Mouse (Mus musculus): Measurements from ENCODE around the gene Fam83d. TPM values are rescaled to one million over a fixed set of nuclear protein-coding genes. Genes with fewer than 3 reads are reported as not detected.
"Not testable (repeated sequence)": the region's sequence is repeated elsewhere in the genome, so short reads cannot be mapped to it uniquely, and the experiment has no call there.

Gene Fam83d
- total RNA-seq (2017): 1.9 to 2.2 TPM in 2 of 3 replicates, not detected in the other

- ATAC-seq (replicated peaks; ENCODE audit: insufficient number of reproducible peaks, low FRiP score, low TSS enrichment, poor library complexity, severe bottlenecking): peak; percentile 94
Observed at GRCm38 (mm10) chr2:158767742-158768339, at the start of gene Fam83d. Gene Fam83d, plus strand, starts transcription at chr2:158768093.

- peak; percentile 62 for ATAC-seq (replicated peaks; ENCODE audit: insufficient number of reproducible peaks, low FRiP score, low TSS enrichment, poor library complexity, severe bottlenecking)
Observed at GRCm38 (mm10) chr2:158718816-158719549, 48.9 kb upstream of the Fam83d start.

- no peak for ATAC-seq (replicated peaks; ENCODE audit: insufficient number of reproducible peaks, low FRiP score, low TSS enrichment, poor library complexity, severe bottlenecking)
Observed at GRCm38 (mm10) chr2:158720715-158721370, 47.0 kb upstream of the Fam83d start.

- no peak for ATAC-seq (replicated peaks; ENCODE audit: insufficient number of reproducible peaks, low FRiP score, low TSS enrichment, poor library complexity, severe bottlenecking)
Observed at GRCm38 (mm10) chr2:158721481-158721880, 46.4 kb upstream of the Fam83d start.

DNA sequence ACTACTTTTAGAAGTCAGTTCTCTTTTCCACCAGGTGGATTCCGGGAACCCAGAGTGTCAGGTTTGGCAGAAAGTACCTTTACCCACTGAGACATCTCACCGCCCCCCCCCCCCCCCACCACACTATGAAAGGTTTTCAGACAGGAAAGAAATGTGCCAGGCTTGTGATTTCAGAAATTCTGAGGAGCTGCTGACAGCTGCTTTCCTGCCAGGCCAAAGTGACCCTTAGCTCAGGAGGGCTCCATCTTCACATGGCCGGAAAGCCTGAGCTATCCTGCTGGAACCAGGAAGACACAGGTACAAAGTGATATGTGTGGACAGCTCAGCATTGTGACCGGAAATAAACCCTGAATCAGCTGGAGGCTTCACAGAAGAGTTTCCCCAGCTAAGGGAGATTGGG is 45.8 kb upstream of the Fam83d start:
- ATAC-seq (replicated peaks; ENCODE audit: insufficient number of reproducible peaks, low FRiP score, low TSS enrichment, poor library complexity, severe bottlenecking): no peak

GRCm38 (mm10) chr2:158722991-158723551 is 44.8 kb upstream of the Fam83d start:
- no peak for ATAC-seq (replicated peaks; ENCODE audit: insufficient number of reproducible peaks, low FRiP score, low TSS enrichment, poor library complexity, severe bottlenecking)

DNA sequence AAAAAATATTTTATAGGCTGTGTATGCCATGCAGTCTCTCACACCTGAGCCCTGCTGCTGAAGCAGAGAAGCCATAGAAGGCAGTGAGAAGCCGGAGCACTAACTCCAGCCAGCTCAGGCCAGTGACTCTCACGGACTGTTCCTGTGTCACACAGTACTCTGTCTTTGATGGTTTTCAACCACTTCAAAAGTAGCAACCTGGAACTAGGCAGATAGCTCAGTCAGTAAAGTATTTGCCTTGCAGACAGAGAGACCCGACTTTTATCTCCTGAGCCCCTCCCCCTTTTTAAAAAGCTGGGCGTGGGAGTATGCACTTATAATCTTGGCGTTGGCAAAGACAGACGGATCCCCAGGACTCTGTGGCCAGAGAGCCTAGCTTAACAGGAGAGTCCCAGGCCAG is 44.1 kb upstream of the Fam83d start:
- no peak for ATAC-seq (replicated peaks; ENCODE audit: insufficient number of reproducible peaks, low FRiP score, low TSS enrichment, poor library complexity, severe bottlenecking)

DNA sequence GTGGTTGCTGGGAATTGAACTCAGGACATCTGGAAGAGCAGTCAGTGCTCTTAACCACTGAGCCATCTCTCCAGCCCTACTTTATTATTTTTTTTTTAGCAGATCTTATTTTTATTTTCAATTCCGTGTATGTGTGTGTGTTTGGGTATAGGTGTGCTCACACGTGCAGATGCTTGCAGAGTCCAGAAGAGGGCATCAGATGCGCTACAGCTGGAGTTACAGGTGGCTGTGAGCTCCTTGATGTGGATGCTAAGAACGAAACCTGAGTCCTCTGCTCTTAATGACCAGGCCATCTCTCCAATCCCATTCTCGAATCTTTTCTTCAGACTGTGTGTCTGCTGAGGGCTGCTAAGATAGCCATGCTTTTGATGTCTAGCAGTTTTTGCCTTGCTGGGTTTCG is 41.6 kb upstream of the Fam83d start:
- no peak for ATAC-seq (replicated peaks; ENCODE audit: insufficient number of reproducible peaks, low FRiP score, low TSS enrichment, poor library complexity, severe bottlenecking)

GRCm38 (mm10) chr2:158728061-158728815 is 39.7 kb upstream of the Fam83d start:
- no peak for ATAC-seq (replicated peaks; ENCODE audit: insufficient number of reproducible peaks, low FRiP score, low TSS enrichment, poor library complexity, severe bottlenecking)

DNA sequence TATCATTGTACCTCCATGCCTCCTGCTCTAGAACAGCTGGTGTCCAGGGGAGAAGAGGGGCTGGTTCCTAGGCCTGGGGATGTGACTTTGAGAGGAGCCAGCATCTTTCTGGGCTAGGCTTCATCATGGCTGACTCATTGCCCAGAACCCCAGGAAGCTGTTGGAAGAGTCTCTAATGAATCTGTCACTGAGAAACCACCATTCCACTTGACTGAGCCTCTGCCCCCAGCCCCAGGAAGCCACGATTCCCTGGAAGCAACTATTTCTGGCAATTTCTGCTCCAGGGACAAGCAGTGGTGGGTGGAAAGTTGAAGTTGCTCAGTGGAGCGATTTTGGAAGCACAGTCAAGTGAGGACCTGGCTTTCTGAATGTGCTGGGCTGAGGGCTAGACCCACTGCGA is 37.0 kb upstream of the Fam83d start:
- ATAC-seq (replicated peaks; ENCODE audit: insufficient number of reproducible peaks, low FRiP score, low TSS enrichment, poor library complexity, severe bottlenecking): no peak

- ATAC-seq (replicated peaks; ENCODE audit: insufficient number of reproducible peaks, low FRiP score, low TSS enrichment, poor library complexity, severe bottlenecking): no peak
Observed at GRCm38 (mm10) chr2:158732521-158732920, 35.4 kb upstream of the Fam83d start.

GRCm38 (mm10) chr2:158733136-158733535 is 34.8 kb upstream of the Fam83d start:
- ATAC-seq (replicated peaks; ENCODE audit: insufficient number of reproducible peaks, low FRiP score, low TSS enrichment, poor library complexity, severe bottlenecking): no peak

DNA sequence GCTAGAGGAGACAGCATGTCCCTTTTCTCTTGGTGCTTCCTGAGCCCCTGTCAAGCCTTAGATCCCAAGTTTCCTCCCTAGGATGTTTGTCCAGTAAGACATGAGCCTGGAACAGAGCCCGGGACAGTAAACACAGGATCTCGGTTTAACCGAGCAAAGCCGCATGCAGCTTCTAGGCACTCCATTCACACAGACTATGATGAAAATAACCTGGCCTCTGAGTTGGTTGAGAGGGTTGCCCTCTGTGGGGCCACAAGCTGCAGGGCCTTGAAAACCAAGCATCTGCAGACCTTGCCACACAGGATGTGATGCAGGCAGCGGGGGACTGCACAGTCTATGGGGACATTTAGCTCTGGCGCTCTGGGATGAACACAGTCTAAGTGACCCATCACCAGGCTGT is 34.0 kb upstream of the Fam83d start:
- peak; percentile 49 for ATAC-seq (replicated peaks; ENCODE audit: insufficient number of reproducible peaks, low FRiP score, low TSS enrichment, poor library complexity, severe bottlenecking)

DNA sequence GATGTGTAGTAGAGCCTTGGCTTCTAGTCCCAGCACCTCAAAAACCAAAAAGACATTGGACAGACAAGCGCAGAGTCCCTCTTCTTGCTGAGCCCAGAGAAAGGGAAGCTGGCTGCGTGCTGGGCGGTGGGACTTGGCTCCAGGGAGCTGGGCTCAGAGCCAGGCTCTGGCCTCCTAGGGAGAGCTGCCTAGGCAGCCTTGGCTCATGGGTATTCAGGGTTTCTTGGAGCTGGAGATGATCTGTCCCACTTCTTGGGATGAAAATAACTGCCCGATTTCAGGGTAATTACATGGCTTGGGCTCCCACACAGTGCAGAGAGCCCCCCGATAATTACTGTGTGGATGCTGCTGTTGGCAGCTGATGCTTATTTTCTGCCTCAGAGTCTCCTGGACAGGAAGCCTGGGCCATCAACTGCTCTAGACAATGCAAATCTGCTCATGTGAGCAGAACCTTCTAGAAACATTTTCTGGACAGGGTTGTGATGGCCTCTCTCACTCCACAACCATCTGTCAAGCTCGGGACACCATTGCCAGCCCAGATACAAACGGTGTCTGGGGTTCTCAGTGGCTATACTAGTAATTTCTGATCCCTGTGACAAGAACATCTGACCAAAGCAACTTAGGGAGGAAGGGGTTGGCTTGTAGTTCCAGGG is 33.3 kb upstream of the Fam83d start:
- ATAC-seq (replicated peaks; ENCODE audit: insufficient number of reproducible peaks, low FRiP score, low TSS enrichment, poor library complexity, severe bottlenecking): no peak

GRCm38 (mm10) chr2:158735340-158735739 is 32.6 kb upstream of the Fam83d start:
- ATAC-seq (replicated peaks; ENCODE audit: insufficient number of reproducible peaks, low FRiP score, low TSS enrichment, poor library complexity, severe bottlenecking): peak; percentile 47; the same call in 1 of the 2 replicates

DNA sequence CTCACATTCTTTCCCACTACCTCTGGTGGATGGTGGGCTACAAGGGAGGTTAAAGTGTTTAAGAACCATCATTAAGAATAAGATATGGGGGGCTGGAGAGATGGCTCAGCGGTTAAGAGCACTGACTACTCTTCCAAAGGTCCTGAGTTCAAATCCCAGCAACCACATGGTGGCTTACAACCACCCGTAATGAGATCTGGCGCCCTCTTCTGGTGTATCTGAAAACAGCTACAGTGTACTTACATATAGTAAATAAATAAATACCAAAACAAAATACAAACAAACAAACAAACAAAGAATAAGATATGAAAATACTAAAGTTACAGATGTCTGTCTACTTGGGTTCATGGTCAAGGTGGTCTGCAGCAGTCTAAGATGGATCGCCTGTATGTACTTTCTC is 31.6 kb upstream of the Fam83d start:
- ATAC-seq (replicated peaks; ENCODE audit: insufficient number of reproducible peaks, low FRiP score, low TSS enrichment, poor library complexity, severe bottlenecking): not testable (repeated sequence)

- no peak for ATAC-seq (replicated peaks; ENCODE audit: insufficient number of reproducible peaks, low FRiP score, low TSS enrichment, poor library complexity, severe bottlenecking)
Observed at GRCm38 (mm10) chr2:158738591-158738990, 29.3 kb upstream of the Fam83d start.

- no peak for ATAC-seq (replicated peaks; ENCODE audit: insufficient number of reproducible peaks, low FRiP score, low TSS enrichment, poor library complexity, severe bottlenecking)
Observed at GRCm38 (mm10) chr2:158739113-158739512, 28.8 kb upstream of the Fam83d start.
